Mouse (Mus musculus): ENCODE measurements around the gene Disp3.

GRCm38 (mm10) chr4:148232124-148232523 lies 55.6 kb downstream of the Disp3 start:
- TF ChIP-seq CTCF (IDR thresholded peaks at IDR 0.05; ENCODE audit: borderline replicate concordance, extremely low read depth, insufficient read depth, insufficient read length) (no peak), POLR2A (IDR thresholded peaks at IDR 0.05; ENCODE audit: borderline replicate concordance, extremely low read depth, insufficient read depth, insufficient read length, poor library complexity, severe bottlenecking) (no peak)

All from brain, embryonic 14.5 days (tissue).